Mouse (Mus musculus): ENCODE results near the gene Ten1.

Ten1 gene

DNA sequence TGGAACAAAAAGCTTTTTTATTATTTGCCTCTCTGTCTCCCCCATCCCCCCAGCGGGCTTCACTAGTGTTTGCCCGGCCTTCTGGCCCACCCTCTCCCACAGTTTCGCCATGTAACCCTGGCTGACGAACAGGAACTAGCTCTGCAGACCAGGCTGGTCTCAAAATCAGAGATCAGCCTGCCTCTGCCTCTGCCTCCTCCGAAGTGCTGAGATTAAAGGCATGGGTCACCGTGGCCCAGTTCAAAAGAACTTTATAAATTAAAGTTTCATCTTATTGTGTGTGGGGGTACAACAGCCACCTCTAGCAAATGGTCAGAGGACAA lies 1.1 kb upstream of the Ten1 start:
- DNase-seq: no peak

DNA sequence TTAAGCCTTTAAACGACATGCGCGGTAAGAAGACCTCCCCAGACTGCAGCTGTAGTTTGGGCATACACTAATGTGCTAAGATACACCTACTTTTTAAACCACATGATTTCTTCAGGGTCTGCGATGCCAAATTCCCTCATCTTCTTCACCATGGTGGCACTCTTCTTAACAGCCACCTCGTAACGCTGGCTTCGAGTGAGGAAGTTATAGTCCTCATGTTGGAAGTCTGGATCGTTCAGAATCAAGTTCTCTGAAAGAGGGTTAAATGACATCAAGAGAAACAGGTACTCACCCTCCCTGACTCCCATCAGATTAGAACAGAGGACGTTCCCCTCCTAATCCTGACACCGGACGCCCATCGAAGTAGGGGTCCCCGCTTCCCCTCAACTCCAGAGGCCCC lies 523 bp upstream of the Ten1 start:
- DNase-seq: no peak

DNA sequence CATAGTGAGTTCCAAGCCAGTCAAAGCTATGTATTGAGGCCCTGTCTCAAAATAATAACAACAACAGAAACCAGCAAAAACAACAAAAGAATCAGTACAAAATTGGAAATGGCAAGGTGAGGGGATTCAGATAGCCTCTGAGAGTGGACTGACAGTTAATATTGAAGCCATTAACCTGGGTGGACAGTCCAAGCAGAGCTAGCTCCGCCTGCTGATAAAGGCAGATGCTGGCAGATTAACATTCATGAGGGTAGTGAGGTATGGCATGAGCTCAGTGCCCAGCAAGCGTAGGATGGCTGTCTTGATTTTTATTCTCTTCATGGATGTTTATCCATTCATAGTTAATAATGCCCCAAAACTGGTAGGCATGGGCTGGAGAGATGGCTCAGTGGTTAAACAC lies 2.5 kb downstream of the Ten1 start:
- DNase-seq: no peak

DNA sequence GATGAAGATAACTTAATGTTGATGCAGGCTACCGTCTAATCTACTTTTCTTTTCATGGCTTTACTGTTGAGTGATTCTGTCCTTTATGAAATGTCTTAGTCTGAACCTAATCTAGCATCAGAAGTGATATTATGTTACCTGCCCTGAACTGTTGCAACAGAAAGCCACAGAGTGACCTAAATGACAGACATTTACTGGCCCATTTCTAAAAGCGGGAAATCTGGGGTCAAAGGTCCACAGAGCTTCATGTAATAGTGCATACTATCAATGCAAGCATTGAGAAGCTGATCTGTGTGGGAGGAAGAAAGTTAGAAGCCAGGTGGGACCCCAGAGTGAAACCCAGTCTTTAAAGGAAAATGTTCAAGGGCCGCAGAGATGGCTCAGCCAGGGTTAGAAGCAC lies 4.5 kb downstream of the Ten1 start:
- no peak for DNase-seq

DNA sequence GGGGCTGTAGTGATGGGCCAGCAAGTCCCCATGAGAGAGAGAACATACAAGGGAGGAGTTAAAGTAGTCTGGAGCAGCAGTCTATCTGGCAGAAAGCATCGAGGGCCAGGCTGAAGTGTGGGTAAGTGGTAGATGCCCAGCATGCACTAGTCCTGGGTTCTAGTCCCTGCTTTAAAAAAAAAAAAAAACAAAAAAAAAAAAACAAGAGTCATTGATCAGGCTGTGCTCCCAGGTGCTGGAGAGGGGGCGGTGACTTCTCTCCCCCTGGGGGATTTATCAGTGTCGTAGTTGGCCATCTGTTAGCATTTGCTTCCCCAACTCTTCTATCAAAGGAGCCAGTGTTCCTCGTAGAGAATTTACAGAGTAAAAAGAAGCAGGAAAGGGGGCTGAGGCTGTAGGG lies 8.0 kb downstream of the Ten1 start:
- no peak for DNase-seq

DNA sequence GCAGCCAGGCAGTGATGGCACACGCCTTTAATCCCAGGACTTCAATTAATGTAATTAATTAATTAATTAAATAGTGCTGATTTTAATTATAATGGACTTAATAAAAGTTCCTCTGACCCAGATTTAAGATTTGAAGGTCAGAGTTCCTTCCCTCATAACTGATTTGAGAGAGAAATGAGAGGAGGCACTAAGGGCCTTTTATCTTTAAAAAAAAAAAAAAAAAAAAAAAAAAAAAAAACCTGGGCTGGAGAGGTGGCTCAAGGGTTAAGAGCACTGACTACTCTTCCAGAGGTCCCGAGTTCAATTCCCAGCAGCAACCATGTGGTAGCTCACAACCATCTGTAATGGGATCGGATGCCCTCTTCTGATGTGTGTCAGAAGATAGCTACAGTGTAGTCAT lies 10.0 kb downstream of the Ten1 start:
- DNase-seq: no peak

DNA sequence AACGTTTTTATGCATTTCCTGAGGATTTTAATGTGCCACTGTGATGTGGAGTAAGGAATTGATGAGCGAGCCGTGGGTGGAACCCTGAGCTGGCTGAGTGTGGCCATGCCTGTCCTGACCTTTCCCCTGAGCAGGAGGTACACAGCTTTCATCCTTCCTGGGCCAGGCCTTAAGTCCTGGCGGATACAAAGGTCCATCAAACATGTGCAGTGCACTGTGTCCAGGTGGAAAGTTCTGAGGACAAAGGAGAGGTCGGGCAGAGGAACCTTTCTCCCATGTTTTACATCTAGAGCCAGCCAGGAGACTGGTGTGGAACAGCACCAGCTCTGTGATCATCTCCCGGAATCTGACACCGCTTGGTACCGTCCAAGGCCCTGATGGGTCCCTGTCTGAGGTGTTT lies 10.6 kb downstream of the Ten1 start:
- no peak for DNase-seq

DNA sequence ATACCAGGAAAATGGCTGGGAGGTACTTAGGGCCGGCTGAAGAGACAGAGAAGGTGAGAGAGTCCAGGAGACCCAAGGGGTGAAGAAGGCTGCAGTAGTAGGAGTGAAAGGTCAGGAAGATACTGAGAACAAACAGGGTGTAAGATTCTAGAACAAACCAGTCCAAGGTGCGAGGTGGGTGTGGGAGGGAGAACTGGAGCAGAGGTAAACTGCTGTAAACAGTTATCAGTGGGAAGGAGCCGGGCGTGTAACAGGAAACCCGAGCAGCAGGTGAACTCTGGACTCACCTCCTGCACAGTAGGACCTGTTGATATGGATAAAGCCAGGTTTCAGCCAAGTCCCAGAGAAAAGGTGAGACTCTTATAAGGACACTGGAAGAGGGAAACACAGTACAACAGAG lies 12.0 kb downstream of the Ten1 start:
- no peak for DNase-seq

DNA sequence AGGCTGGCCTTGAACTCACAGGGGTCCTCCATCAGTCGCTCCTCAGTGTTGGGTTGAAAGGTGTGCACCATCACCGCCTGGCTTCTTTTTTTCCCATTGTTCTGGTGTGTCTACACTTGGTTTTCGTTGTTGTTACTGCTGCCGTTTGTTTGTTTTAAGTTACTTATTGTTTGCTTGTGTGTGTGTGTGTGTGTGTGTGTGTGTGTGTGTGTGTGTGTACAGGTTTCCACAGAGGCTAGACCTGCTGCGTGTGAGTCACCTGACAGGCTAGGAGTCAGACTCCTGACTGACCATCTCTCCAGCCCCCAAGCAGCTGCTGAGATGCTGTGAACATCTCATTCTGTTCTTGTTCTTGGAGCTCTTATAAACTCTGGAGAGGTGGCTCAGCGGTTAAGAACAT lies 14.2 kb downstream of the Ten1 start:
- DNase-seq: no peak

DNA sequence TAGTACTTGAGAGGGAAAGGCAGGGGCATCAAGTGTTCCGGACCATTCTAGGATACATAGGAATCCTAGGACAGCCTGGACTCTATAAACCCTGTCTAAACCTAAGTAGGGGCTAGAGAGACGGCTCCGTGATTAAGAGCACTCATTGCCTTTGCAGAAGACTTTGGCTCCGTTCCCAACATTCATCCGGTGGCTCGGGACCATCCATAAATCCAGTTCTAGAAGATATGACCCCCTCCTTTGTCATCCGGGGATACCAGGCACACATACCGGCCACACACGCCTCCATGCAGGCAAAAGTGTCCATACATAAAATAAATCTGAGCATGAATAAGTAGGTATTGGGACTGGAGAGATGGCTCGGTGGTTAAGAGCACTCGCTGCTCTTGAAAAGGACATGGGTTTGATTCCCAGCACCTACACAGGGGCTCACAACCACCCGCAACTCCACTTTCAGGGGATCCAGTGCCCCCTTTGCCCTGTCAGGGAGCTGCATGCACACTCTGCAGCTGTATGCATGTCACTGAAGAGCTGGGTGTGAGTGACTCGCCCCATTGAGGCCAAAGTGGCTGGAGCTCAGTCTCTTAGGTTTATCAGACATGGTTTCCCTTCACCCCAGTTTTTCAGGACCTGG lies 15.3 kb downstream of the Ten1 start:
- no peak for DNase-seq

DNA sequence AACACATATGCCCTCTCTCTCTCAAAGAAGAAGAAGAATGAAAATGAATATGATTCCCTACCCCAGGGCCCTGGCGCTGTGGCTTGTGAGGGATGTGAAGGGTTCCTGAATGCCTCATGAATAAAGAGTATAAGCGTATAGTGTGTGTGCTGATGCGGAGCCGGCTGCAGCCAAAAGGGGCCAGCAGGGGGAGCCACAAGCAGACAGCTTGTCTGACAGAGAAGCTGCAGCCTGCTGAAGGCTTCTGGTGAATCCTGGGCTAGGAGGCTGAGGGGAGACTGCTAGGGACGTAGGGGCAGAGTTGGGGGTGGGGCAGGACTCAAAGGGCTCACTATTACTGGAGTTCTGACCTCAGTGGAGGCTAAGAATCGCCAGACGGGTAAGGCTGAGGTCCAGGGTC lies 16.5 kb downstream of the Ten1 start:
- no peak for DNase-seq

DNA sequence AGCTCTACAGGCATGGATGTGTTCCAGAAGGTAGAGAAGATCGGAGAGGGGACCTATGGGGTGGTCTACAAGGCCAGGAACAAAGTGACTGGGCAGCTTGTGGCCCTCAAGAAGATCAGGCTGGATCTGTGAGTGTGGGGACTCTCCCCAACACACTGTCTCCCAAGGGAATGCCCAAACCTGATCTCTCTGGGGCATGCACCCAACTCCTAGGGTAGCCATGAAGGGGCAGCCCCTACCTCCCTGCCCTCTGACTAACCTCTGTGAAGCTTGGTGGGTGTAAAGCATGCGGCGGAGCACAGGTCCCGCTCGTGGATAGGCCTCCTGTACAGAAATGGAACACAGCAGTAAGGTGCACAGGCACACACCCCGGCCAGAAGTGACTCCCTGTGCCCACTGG lies 17.3 kb downstream of the Ten1 start:
- no peak for DNase-seq

DNA sequence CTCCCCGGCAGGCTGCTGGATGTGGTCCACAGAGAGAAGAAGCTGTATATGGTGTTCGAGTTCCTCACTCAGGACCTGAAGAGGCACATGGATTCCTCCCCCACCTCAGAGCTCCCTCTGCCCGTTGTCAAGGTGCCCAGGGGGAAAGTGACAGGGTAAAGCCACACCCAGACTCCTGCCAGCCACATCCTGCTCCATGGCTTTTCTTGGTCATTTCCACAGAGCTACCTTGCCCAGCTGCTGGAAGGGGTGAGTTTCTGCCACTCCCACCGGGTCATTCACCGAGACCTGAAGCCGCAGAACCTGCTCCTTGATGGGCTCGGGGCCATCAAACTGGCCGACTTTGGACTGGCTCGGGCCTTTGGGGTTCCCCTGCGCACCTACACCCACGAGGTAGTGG lies 17.9 kb downstream of the Ten1 start:
- DNase-seq: no peak

DNA sequence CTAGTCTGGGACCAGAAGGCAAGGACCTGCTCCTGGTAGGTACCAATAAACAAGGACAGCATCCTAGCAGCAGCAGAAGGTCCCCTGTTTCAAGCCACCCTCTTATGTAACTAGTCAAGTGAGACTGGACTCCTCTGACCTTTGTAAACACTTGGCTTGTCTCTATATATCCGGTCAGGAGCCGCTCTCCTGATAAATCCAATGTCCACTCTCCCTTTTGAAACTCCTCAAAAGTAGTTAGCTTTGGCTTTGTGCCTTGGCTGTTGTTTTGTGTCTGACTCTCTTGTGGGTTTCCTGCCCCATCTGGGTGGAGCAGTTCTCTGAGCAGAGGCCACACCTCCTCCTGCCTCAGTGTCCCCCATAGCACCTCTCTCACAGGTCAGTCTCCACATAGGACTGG lies 19.6 kb downstream of the Ten1 start:
- no peak for DNase-seq

DNA sequence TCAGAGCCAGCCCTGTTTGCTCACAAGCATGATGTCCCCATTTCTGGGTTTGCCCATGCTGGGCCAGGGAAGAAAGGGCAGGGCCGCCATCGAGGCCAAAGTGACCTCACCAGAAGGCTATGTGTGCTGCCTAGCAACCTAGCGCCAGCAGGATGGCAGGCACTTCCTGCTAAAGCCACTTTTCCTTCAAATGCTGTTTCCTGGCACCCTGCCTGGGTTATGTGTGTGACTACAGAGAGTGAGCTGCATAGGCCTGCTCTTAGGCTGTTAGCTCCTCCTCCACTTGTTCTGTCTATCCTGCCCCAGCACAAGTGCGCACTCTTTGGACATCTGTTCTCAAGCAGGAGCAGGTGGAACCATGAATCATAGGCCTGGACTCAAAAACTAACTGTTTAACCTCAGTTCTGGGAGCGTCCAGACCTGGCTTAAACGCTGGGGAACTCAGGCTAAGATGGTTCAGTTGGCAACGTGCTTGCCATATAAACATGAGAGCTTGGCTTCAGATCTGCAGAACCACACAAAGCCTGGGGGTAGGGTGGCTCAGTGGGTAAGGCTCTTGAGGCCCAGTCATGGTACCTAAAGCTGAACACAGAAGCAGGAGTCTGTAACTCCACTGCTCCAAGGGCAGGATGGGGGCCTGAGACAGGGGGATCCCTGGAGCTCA lies 20.2 kb downstream of the Ten1 start:
- peak; percentile 30 for DNase-seq

DNA sequence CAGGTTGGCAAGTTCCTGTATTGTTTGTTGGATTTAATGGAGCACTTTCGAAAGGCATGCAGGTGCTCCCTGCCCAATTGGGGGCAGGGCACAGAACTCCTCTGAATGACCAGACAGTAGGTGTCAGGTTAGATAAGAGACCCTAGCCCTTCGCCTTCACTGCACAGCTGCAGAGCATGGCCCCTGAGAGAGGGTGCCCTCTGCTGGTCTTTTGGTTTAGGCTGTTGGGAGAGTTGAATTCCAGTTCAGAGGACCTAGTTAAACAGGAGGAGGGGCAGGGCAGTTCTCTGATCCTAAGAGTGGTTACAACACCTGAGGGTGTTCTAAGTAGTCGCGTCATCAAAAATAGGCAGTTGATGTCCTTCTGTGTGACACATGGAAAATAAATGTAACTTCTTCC lies 21.2 kb downstream of the Ten1 start:
- DNase-seq: peak; percentile 28

DNA sequence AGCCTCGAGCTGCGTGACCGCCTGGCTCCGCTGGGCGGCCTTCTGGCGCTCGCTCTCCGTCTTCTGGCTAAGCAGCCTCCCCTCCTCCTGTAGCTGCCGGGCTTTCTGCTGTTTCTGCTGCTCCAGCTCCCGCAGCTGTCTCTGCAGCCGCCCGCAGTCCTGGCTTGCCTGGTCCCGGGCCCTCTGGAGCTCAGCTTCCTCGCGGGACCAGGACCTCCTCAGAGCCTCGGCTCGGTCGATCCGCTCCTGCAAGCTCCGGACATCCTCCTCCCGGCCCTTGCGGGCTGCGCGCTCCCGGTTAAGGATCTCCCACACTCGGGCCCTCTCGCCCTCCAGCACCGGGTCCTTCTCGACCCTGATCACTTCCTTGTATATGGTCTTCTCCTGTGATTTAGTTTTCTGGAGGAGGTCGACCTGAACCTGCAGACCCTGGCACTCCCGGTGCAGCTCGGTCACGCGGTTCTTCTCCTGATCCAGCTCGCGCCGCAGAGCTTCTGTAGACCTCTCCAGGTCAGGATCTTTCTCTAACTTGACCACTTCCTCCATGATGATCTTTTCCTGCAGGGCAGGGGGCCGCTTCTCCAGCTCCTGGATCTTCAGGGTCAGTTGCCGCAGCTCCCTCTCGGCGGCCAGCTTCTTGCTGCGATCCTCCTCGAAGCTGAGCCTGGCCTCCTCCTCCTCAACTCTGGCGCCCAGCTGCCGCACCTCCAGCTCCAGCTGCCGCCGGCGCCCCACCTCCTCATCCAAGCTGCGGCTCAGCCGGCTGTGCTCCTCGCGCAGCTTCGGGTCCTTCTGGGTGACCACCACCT lies 23.5 kb downstream of the Ten1 start:
- DNase-seq: no peak

DNA sequence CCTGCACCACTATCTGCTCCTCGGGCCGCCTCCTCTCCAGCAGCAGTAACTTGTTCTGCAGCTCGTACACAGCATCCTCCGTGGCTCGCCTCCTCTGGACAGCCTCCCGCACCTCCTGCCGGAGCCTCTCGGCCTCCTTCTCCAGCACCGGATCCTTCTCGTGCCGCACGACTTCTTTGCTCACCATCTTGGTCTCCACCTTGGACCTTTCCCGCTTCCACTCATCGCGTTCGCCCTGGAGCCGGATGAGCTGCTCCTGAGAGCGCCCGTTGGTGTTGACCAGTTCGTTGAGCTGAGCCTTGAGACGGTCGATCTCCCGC lies 24.0 kb downstream of the Ten1 start:
- DNase-seq: no peak

DNA sequence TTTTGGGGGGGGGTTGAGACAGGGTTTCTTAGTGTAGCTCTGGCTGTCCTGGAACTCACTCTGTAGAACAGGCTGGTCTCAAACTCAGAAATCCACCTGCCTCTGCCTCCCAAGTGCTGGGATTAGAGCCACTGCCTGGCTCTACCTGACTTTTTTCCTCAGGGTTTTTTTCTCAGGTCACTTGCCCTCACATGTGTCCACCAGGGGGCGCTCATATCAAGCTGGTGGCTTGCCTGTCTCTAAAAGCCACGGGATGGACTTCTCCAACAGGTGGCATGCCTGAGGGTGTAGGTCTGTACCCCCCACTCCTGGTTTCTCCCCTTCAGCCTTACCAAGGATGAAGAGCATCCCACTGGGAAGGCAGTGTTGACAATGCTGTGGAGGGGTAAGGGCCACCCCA lies 27.8 kb downstream of the Ten1 start:
- DNase-seq: peak; percentile 77

DNA sequence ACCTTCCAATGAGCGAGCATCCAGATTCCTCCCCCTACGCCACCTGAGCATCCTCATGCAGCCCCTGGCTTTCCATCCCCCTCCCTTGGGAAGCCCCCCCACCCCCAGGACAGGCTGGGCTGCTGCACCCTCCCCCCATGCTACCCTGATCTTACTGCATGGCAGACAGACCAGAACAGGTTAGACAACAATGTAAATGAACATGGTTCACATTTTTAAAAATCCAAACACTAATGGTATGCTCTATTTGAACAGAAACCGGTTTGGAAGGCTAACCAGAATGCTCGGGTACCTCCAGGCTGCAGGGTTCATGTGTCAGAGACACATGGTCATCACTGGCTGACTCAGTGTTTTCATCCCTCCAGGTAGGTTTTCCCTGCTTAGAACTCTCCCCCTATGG lies 30.0 kb downstream of the Ten1 start:
- DNase-seq: no peak

DNA sequence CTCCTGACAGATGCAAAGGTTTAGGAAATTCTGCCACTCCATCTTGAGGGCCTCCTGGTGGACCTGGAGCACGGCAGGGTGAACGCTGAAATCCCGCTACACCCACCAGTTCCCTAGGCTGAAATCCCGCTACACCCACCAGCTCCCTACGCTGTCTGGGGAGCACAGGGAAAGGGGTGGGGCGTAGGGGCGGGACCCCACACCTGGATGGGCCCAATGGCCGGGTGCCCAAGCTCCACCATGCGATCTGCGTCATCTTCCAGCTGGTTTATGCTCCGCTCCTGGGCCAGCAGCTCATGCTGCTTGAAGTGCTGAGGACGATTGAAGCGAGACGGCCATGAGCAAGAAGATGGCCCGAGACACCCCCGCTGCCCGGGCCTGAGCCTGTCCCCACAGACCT lies 33.8 kb downstream of the Ten1 start:
- no peak for DNase-seq

DNA sequence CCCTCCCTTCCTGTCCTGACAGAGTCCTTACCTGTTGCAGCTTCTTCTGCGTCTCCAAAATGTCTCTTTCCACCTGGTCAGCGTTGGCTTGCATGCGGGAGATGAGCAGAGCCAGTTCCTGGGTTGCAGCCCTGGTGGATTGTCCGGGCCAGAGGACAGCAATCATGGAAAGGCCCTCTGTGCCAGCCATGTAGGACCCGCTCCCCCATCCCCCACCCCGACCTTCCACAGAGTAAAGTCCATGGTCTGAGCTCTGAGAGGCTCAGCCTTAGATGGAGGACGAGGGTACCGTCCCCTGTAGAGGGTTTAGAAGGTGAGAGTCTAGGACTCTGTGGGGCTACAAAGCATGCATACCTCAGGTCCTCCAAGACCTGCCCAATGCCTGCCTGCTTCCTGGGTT lies 36.2 kb downstream of the Ten1 start:
- DNase-seq: no peak

DNA sequence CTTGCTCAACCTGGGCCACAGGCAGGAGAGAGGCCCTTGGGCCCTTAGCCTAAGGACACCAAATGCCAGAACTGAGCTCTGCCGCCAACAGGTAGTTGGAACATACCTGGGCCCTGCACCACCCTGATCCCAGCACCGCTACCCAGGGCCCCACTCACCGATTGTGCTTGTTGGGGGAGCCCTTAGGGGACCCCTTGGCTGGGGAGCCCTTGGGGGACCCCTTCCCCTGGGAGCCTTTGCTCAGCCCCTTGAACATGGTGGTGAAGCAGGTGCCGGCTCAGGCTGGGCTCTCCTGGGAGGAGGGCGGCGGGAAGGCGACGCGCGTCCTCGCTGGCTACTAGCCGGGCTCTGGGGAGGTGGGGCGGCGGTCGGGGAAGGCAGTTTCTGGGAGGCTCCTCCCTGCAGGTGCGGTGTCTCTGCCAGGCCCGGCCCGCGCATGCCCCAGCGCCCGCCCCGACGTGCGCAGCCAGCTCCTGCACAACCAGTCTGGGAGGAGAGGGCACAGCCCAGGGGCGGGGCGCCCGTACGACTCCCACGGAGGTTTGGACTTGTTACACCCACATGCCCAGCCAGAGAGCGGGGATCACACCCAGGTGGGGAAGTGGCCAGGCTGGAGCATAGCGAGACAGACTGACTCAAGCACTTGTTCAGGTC lies 39.2 kb downstream of the Ten1 start, which contains the start of gene Evpl:
Evpl (minus strand) TSS at position 336 of the 654 bp plus-strand sequence.
- no peak for DNase-seq

DNA sequence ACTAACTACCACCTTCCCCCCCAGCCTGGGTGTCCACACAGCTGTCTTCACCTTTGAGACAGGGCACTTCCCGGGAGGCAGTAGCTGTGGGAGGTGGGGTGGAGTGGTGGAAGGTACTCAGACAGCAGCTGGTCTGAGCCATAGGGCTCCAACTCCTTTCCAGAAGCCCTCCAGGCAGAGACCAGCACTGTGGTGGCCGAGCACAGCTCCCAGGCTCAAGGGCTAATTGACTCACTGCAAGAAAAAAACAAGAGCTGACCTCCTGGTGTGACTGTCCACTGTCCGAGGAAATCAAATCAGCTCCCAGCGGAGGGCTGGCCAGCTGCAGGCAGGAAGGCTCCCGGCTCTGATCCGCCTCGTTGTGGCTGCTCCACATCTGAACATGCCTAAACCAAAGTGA lies 41.1 kb downstream of the Ten1 start:
- DNase-seq: no peak

Measured in cerebellum, adult 8-10 months (tissue).